Mouse (Mus musculus): ENCODE data around the gene Stat2. TPM values are rescaled to one million over a fixed set of nuclear protein-coding genes. Genes with fewer than 3 reads are reported as not detected.

Gene Stat2
- total RNA-seq (2017) = 12.3 and 18.1 TPM in 2 replicates

DNA sequence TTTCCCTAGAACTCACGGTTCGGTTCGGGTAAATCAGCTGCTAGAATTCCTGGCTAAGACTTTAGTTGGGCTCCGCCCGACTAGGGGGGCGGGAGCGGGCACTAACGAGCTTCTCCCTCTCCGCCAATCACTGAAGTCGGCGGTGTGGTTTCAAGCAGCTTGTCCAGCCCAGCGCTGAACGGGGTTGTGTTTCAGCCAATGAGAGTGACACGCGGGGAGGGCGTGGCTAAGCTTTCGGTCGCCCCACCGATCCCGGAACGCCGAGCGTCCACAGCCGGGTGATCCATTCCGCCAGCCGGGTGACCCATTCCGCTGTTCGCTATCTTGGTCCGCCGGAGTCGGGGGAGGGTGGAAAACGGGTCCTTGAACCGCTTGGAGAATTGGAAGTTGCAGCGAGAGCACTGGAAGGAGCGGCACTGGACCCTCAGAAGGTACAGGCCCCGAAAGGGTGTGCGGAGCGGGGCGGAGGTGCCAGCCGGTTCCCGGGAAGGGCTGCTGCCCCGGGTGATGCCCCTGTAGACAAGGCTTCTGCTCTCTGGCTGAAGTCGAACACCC is at the start of gene Stat2:
Stat2 (plus strand) TSS at position 273 of the 555 bp plus-strand sequence.
- ATAC-seq (replicated peaks in 1 of 2; ENCODE audit: insufficient read depth in 1 of 2, low FRiP score in 2 of 2, low TSS enrichment in 1 of 2, low read depth in 1 of 2, poor library complexity in 2 of 2, severe bottlenecking in 2 of 2) = peak; percentile 100

DNA sequence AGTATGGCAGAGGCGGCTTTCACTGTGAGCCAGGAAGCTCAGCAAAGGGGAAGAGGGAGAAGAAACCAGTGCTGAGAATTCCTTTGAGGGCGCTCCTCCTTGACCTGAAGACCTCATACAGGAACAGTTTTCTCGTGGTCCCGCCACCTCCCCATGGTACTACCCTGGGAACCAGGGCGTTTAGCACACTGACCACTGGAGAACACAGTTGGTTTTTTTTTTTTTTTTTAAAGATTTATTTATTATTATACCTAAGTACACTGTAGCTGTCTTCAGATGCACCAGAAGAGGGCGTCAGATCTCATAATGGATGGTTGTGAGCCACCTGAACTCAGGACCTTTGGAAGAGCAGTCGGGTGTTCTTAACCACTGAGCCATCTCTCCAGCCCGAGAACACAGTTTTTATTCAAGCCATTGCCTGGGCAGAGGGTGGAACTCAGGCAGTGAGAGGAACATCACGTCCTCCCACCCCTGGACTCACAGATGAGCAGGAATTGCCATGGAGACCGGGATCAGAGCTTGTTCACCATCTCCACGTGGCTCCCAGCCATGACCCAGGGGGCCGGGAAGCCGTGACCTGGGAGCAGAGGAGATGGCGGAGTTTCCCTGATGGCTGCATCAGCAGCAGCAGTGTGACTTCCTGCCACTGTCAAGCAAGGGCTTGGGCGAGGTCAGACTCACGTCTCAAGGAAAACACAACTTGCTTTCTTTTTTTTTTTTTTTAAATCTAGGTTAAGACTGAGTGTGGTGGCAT is 48.6 kb upstream of the Stat2 start:
- ATAC-seq (replicated peaks in 1 of 2; ENCODE audit: insufficient read depth in 1 of 2, low FRiP score in 2 of 2, low TSS enrichment in 1 of 2, low read depth in 1 of 2, poor library complexity in 2 of 2, severe bottlenecking in 2 of 2) = no peak

DNA sequence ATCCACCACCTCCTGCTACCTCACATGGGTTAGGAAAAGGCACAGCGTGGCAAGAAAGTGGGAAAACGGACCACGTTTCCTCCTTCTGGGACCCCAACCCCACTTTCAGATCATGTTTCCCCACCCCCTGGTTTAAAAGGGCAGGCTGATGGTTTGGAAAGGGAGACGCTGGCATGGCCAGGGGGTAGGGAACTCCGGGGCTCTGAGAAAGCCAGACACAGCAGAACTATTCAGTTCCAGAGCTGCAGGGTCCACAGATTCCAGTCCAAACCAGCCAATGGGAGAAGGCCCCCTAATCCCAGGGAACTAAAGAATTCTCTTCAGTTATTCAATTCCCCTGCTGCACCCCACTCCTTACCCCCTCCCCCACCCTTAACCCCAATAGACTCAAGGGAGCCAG is 45.3 kb upstream of the Stat2 start:
- ATAC-seq (replicated peaks in 1 of 2; ENCODE audit: insufficient read depth in 1 of 2, low FRiP score in 2 of 2, low TSS enrichment in 1 of 2, low read depth in 1 of 2, poor library complexity in 2 of 2, severe bottlenecking in 2 of 2) = no peak

DNA sequence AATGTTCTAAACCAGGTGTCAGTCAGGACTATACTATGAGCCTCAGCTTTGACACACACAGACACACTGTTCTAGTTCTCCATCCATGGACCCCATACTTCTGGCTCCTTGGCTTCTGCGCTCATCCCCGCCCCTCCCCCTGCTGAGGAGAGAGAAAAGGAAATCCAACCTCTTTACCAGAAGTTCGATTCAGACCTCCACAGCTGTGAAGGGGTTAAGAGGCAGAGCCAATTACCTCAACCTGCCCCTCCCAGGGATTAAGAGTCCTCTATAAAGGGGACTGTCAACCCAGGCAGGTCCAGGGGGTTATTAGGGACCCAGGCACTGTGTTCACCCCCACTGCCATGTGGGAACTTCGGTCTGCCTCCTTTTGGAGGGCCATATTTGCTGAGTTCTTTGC is 44.8 kb upstream of the Stat2 start, which contains the start of gene Mip:
Mip (plus strand) TSS at position 301 of the 400 bp plus-strand sequence.
- no peak for ATAC-seq (replicated peaks in 1 of 2; ENCODE audit: insufficient read depth in 1 of 2, low FRiP score in 2 of 2, low TSS enrichment in 1 of 2, low read depth in 1 of 2, poor library complexity in 2 of 2, severe bottlenecking in 2 of 2)

DNA sequence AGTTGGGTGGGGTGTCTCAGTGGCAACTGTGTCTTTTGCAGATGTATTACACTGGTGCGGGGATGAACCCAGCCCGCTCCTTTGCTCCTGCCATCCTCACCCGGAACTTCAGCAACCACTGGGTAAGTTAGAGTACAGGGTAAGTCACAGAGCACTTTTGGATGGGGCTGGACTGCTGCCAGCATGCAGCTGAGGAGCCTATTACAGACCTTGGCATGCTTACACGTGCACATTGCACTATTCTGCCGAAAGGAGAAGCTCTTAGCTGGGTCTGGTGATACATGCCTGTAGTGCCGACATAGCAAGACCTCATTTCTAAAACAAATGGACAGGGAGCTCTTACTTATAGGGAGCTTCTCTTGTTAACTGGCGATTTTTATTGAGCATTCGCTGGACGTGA is 42.8 kb upstream of the Stat2 start:
- ATAC-seq (replicated peaks in 1 of 2; ENCODE audit: insufficient read depth in 1 of 2, low FRiP score in 2 of 2, low TSS enrichment in 1 of 2, low read depth in 1 of 2, poor library complexity in 2 of 2, severe bottlenecking in 2 of 2) = no peak

DNA sequence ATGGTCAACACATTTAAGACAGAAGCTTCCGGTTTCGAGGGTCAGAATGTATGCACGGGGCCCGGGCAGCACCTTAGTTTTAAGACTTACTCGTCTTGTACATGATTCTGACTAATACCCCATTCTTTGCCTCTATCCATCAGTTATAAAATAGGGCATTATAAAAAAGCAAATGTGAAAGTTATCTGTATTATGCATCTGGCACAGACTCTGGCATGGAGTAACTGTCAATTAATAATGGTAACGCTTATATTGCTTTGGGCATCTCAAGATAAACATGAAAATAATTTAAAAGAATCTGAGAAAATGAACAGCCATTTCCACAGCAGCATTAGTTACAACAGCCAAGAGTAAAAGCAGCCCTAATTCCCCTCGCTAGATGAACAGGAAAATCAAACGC is 42.4 kb upstream of the Stat2 start:
- no peak for ATAC-seq (replicated peaks in 1 of 2; ENCODE audit: insufficient read depth in 1 of 2, low FRiP score in 2 of 2, low TSS enrichment in 1 of 2, low read depth in 1 of 2, poor library complexity in 2 of 2, severe bottlenecking in 2 of 2)

DNA sequence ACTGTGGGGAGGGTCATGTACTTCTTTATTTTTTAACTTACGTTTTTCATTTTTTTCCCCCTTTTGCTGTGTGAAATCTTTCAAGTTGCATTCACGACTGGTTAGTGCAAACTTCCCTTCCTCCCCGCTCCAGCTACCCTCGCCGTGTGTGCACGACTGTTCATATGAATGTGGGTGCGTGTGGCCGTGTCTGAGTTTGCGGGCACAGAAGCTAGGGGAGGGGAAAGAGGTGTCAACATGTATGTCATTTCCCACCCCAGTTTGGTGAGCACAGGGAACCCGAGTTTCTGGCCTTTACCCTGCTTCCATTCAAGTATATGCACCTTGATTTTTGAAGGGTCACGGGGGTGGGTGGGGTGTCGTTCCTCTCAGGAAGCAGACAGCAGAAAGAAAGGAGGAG is 39.8 kb upstream of the Stat2 start:
- no peak for ATAC-seq (replicated peaks in 1 of 2; ENCODE audit: insufficient read depth in 1 of 2, low FRiP score in 2 of 2, low TSS enrichment in 1 of 2, low read depth in 1 of 2, poor library complexity in 2 of 2, severe bottlenecking in 2 of 2)

DNA sequence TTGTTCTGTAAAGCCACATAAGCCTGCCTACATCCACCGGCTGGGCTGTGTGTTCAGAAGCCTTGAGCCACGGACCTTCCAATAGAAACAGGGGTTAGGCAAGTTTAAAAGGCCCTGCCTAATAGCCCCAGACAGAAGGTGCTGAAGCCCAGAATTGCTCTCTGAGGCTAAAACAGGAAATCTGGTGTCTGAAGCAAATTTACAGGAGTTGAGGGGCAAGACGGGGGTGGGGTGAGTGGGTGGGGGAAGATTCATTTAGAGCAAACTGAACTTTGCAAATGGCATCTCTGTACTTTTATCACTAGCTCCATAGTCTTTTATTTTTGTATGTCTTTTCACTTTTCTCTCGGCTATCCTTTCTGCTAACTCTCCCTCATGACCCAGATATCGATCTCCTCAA is 39.2 kb upstream of the Stat2 start:
- ATAC-seq (replicated peaks in 1 of 2; ENCODE audit: insufficient read depth in 1 of 2, low FRiP score in 2 of 2, low TSS enrichment in 1 of 2, low read depth in 1 of 2, poor library complexity in 2 of 2, severe bottlenecking in 2 of 2) = peak in 1 of 2 experiments; percentile 19; a peak in 1 of 4 replicates

DNA sequence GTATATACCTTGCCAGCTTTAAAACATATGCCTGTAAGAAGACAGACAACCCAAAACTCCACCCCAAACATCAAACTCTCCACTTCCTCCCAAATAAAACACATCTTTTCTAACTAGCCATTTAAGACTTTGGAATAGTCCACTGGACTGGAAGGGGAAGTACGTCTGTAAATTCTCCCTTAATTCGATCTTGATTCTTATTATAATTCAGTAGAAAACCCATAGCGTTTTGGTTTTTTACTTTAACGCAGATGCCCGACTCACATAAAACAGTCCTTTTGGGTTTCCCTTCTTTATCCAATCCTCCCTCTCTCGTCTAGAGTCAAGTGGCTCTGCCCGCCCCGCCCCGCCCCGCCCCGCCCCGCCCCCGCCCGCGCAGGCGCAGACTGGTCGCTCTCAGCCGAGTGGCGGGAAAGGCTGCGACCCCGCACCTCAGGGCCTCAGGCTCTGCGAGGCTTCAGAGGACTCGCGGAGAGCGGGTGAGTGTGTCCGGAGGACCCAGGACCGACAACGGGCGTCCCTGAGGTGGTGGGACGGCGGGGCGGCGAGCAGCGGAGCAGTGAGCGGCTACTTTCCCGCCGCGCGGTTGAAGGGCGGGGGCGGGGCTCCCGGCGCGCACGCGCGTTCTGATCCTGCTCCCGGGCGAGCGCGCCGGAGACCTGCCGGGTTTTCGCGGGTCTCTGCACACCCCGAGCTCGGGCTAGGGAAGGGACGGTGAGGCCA is 38.5 kb upstream of the Stat2 start, which contains the start of gene Timeless:
Timeless (plus strand) TSS at position 369 of the 723 bp plus-strand sequence.
- ATAC-seq (replicated peaks in 1 of 2; ENCODE audit: insufficient read depth in 1 of 2, low FRiP score in 2 of 2, low TSS enrichment in 1 of 2, low read depth in 1 of 2, poor library complexity in 2 of 2, severe bottlenecking in 2 of 2) = peak; percentile 39 to 64

DNA sequence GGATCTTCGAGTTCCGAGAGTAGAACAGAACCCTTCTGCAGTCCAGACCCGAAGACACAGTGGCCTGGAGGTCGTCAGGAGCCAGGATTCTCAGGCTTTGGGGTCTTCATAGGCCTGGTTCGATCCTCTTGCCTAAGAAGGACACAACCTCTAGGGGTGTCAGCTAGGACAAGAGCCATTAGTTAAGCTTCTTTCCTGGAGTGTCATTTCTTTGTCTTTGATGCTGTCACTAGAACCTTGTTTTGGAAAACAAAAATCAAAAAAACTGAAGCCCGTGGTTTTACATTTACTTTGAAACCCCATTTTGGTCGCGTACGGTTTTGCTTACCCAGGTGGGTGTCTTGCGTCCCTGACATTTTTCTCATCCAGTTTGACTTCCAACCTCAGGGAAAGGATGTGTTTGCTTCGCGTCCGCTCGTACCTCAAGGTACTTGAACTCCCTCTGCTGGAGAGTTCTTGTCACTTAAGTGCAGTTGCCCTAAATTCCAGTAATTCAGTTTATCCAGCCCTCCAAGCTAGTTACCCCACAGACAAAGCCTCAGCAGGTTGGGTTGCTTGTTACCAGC is 37.9 kb upstream of the Stat2 start:
- peak; percentile 61 to 66 for ATAC-seq (replicated peaks in 1 of 2; ENCODE audit: insufficient read depth in 1 of 2, low FRiP score in 2 of 2, low TSS enrichment in 1 of 2, low read depth in 1 of 2, poor library complexity in 2 of 2, severe bottlenecking in 2 of 2)

DNA sequence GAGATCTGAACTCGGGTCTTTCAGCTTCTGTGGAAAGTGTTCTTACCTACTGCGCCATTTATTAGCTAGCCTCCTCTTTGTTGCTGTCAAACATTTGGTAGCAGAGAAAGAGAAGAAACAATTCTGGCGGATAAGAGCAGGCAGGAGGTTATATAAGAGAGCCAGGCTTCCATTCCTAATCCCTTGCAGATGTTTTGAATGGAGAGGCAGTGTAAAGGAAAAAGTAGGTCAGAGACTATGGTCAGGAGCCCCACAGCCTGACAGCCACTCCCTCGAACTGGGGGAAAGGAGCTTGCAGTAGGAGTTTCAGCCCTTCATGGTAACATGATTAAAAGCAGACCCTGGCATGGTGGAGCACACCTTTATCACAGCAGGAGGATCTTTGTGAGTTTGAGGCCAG is 34.0 kb upstream of the Stat2 start:
- no peak for ATAC-seq (replicated peaks in 1 of 2; ENCODE audit: insufficient read depth in 1 of 2, low FRiP score in 2 of 2, low TSS enrichment in 1 of 2, low read depth in 1 of 2, poor library complexity in 2 of 2, severe bottlenecking in 2 of 2)

DNA sequence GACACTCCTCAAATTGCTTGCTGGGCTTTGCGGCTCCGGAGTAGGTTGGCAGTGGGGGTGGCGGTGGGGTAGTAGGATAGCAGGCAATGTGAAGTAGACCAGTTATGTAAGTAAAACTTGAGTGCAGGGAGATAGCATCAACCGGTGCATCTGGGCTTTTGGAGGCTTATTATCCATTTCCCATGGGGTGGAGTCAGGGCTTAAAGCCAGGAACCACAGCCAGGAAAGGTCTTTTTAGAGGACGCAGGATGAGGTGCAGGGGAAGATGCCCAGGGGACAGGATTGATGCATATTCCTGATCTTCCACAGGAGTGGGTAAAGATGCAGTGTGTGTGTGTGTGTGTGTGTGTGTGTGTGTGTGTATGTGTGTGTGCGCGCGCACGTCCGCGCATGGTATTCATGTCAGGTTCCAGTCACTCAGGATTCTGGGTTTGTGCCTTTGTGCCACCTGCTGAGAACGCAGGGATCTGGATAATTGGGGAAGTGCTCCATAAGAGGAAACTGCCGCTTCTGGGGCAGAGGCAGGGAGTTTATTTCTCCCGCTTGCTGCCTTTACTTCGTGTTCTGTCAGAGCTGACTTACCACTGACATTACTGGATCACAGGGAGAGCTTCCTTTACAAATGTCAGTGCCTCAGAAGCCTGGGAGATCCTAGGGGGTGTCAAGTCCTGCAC is 32.4 kb upstream of the Stat2 start:
- ATAC-seq (replicated peaks in 1 of 2; ENCODE audit: insufficient read depth in 1 of 2, low FRiP score in 2 of 2, low TSS enrichment in 1 of 2, low read depth in 1 of 2, poor library complexity in 2 of 2, severe bottlenecking in 2 of 2) = no peak

DNA sequence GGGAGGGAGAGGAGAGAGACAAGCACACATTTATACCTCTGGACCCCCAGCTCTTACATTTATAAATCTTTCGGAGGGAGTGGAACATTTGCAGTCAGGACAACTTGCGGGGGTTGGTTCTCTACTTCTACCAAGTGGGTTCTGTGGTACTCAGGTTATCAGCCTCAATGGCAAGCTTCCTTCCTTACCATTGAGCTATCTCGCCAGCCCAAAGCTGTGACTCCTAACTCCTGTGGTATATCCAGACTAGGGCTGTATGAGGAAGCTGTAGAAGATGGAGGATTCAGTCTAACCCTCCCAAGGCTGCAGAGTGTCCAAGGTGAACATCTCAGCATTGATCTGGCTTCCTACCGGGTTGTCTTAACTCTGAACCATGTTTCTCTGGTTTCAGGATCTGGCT is 31.2 kb upstream of the Stat2 start:
- ATAC-seq (replicated peaks in 1 of 2; ENCODE audit: insufficient read depth in 1 of 2, low FRiP score in 2 of 2, low TSS enrichment in 1 of 2, low read depth in 1 of 2, poor library complexity in 2 of 2, severe bottlenecking in 2 of 2) = no peak

DNA sequence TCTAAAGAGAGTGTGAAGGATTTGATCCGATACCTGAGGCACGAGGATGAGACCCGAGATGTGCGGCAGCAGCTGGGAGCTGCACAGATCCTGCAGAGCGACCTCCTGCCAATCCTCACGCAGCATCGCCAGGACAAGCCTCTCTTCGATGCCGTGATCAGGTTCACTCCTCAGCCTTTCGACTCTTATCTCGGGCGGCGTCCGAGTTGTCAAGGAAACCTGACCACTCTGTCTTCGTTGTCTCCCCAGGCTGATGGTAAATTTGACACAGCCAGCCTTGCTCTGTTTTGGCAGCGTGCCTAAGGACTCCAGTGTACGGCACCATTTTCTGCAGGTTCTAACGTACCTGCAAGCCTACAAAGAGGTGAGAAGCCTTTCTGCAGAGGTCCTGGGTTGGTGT is 30.2 kb upstream of the Stat2 start:
- 0 out of 4 replicates have a peak, but pooled peaks of 1 of the 2 experiments have one; percentile 17 for ATAC-seq (replicated peaks in 1 of 2; ENCODE audit: insufficient read depth in 1 of 2, low FRiP score in 2 of 2, low TSS enrichment in 1 of 2, low read depth in 1 of 2, poor library complexity in 2 of 2, severe bottlenecking in 2 of 2)

DNA sequence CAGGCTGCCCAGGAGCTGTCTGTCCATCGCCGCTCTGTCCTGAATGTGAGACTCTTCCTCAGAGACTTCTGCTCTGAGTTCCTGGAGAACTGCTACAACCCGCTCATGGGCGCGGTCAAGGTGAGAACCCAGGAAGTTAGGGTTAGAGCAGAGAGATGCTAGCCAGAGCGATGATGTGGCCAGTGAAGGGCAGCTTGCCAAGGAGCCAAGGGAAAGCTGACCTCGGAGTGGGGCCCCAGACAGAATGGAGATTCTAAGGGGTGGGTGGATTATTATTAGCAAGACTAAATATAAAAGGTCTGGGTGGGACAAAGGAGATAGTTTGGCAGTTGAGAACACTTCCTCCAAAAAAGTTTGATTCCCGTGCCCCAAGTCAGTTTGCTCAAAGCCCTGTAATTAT is 27.1 kb upstream of the Stat2 start:
- no peak for ATAC-seq (replicated peaks in 1 of 2; ENCODE audit: insufficient read depth in 1 of 2, low FRiP score in 2 of 2, low TSS enrichment in 1 of 2, low read depth in 1 of 2, poor library complexity in 2 of 2, severe bottlenecking in 2 of 2)

DNA sequence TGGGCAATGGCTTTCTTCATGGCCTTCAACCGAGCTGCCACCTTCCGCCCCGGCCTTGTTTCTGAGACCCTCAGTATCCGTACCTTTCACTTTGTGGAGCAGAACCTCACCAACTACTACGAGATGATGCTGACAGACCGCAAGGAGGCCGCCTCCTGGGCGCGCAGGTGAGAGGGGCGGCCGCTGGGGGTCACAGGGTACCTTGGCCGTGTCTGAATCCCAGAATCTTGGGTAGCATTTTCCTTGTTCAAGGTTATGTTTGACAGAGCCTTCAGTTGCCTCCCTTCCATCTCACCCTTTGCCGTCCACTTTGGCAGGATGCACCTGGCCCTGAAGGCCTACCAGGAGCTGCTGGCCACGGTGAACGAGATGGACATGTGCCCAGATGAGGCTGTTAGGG is 26.2 kb upstream of the Stat2 start:
- ATAC-seq (replicated peaks in 1 of 2; ENCODE audit: insufficient read depth in 1 of 2, low FRiP score in 2 of 2, low TSS enrichment in 1 of 2, low read depth in 1 of 2, poor library complexity in 2 of 2, severe bottlenecking in 2 of 2) = no peak

DNA sequence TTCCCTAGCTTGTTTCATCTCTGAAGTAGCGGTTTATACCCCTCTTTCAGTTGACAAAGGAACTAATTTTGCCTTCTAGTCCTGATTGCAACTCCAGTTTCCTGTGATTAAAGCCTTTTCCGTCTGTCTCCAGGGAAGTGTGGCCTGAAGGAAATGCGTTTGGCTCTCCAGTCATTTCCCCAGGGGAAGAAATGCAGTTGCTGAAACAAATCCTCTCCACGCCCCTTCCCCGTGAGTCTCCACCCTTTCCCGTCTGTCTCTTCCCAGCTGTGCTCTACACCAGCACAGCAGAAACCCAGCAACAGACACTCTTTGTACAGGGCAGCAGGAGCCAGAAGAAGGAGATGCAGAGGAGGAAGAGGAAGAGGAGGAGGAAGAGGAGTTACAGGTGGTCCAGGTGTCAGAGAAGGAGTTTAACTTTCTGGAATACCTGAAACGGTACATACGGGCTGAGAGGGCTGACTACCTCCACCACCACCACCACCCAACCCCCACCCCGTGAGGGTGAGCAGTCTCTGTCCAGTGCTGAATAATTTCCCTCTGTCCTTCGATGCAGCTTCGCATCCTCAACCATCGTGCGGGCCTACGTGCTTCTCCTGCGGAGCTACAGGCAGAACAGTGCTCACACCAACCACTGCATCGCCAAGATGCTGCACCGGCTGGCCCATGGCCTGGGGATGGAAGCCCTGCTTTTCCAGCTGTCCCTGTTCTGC is 23.2 kb upstream of the Stat2 start:
- no peak for ATAC-seq (replicated peaks in 1 of 2; ENCODE audit: insufficient read depth in 1 of 2, low FRiP score in 2 of 2, low TSS enrichment in 1 of 2, low read depth in 1 of 2, poor library complexity in 2 of 2, severe bottlenecking in 2 of 2)
